26 mouse cellular contexts compared by ENCODE assay signal in the genomic region with DNA sequence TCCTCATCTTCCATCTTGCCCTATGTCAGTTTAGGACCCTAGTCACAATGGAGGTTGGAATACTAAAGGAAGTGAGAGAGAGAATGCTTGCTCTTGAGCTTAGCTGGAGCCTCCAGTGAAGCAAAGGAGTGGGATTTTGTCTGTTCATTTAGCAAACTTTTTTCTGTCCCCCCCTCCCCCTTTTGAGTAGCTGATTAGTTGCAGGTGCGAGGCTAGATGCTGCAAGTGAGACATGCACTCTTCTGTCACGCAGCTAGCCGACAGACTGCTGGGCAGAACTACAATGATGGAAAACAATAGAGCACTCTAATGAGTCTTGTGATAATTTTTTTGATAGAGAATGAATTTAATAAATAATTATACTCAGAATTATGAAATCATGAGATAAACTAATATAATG.
"Had no signal": no experiment of that assay in that cellular context is flagged by ENCODE, and none has a peak within 500 bp of the region (broad histone marks: within the 10 kb centered on the region; RNA-seq: fewer than 3 reads in every experiment).

No protein-coding gene starts in this region.

- H3K9me3 ChIP-seq: heart, embryonic 13.5 days; heart, embryonic 15.5 days; hindbrain, embryonic 13.5 days; hindbrain, embryonic 15.5 days; kidney, embryonic 15.5 days; limb, embryonic 13.5 days; limb, embryonic 15.5 days; liver, embryonic 12.5 days had no signal

- H3K4me1 ChIP-seq: heart, embryonic 15.5 days; hindbrain, embryonic 15.5 days; kidney, embryonic 15.5 days; limb, embryonic 13.5 days; limb, embryonic 15.5 days; liver, embryonic 12.5 days had no signal

- ATAC-seq: hindbrain, postnatal 0 days; intestine, embryonic 16.5 days; liver, embryonic 12.5 days had no signal

- H3K27me3 ChIP-seq: heart, embryonic 13.5 days; heart, embryonic 15.5 days; hindbrain, embryonic 13.5 days; hindbrain, embryonic 15.5 days; kidney, embryonic 15.5 days; limb, embryonic 15.5 days; liver, embryonic 12.5 days had no signal

- H3K4me3 ChIP-seq: heart, adult 2 months; heart, embryonic 13.5 days; heart, embryonic 15.5 days; hindbrain, embryonic 13.5 days; hindbrain, embryonic 15.5 days; kidney, embryonic 15.5 days; left cerebral cortex, adult 2 months; limb, embryonic 13.5 days; limb, embryonic 15.5 days; liver, embryonic 12.5 days had no signal

- DNase-seq: gastrocnemius, postnatal 14 days; gastrocnemius, postnatal 36 days; heart, adult 11 months; heart, adult 2 months; heart, postnatal 14 days; heart, postnatal 36 days; kidney, adult 11 months; kidney, adult 2 months; kidney, adult 9 months; kidney, postnatal 14 days; kidney, postnatal 36 days; left cerebral cortex, postnatal 4 days had no signal

- H3K27ac ChIP-seq: heart, adult 2 months; heart, embryonic 13.5 days; heart, embryonic 15.5 days; hindbrain, embryonic 13.5 days; hindbrain, embryonic 15.5 days; hindbrain, postnatal 0 days; kidney, embryonic 15.5 days; kidney, postnatal 0 days; left cerebral cortex, adult 2 months; limb, embryonic 13.5 days; limb, embryonic 15.5 days; liver, embryonic 12.5 days; liver, embryonic 14.5 days had no signal

- H3K36me3 ChIP-seq: heart, embryonic 13.5 days; heart, embryonic 15.5 days; hindbrain, embryonic 13.5 days; hindbrain, embryonic 15.5 days; kidney, embryonic 15.5 days; limb, embryonic 13.5 days; limb, embryonic 15.5 days; liver, embryonic 12.5 days had no signal

- H3K9ac ChIP-seq: heart, embryonic 13.5 days; heart, embryonic 15.5 days; hindbrain, embryonic 13.5 days; hindbrain, embryonic 15.5 days; kidney, embryonic 15.5 days; limb, embryonic 13.5 days; limb, embryonic 15.5 days; liver, embryonic 12.5 days; liver, embryonic 14.5 days had no signal

- H3K4me2 ChIP-seq: heart, embryonic 11.5 days; heart, embryonic 13.5 days; heart, embryonic 15.5 days; hindbrain, embryonic 13.5 days; hindbrain, embryonic 15.5 days; kidney, embryonic 15.5 days; limb, embryonic 13.5 days; limb, embryonic 15.5 days; liver, embryonic 12.5 days had no signal
